Mouse (Mus musculus): ENCODE data around the gene Sgsh. TPM values are rescaled to one million over a fixed set of nuclear protein-coding genes. Genes with fewer than 3 reads are reported as not detected.

The Sgsh gene
- 3.0 and 3.3 TPM in 2 replicates for polyA plus RNA-seq (2016; fragmentation: Nextera tagmentation; extraction: Ambion mirVana)

DNA sequence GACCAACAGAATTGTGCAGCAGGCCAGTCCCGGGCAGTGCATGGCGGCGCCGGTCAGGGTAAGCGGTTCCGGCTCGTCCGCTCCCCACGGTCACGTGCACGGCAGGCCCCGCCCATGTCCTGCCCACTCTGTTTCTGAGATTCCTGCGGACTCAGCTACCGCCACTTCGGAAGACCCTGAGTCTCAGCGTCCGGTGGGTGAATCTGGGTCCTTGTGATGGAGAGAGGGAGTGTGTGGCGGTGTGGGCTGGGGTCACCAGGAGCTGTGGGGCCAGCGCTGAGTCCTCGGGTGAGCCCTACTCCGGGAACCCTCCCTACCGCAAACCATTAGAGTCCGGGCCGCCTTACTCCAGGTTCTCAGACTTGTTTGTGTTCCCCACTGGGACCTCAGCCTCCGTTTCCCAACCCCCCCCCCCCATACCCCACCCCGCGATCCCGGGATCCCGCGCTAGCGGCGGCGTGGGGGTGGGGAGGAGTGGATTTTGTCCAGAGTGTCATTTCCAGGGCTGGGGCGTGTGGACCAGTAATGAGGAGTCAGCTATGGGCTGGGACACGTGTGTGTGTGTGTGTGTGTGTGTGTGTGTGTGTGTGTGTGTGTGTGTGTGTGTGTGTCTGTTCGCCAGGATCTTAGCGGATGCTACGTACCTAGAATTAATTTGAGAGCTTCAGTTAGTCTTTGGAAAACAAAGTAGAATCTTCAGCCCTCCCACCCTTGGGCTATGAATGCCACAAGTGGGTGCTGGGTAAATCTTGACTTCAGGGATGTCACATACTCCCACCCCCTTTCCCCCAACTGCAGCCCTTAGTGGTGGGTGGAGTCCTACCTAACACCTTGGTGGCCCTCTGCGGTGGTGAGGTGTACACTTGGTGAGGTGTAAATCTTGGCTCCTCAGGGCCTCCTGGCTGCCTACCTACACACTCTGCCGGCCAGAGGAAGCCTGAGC lies at the start of gene Sgsh, which contains the start of gene Slc26a11:
Gene Sgsh (minus strand): TSS at position 94 of the 943 bp plus-strand sequence.
Gene Slc26a11 (plus strand): TSS at position 115 of the 943 bp plus-strand sequence.
- Histone ChIP-seq H3K9me3 (replicated peaks) (no peaks in the 10 kb centered on the region), H3K27ac (peak within 1 kb of the TSS; percentile 78), H3K27me3 (replicated peaks) (0 out of 2 replicates have a peak, but pooled peaks cover 5% of the 10 kb centered on the region), H3K4me3 (peak within 1 kb of the TSS; percentile 71), H3K9ac (peak within 1 kb of the TSS; percentile 75), H3K4me1 (peaks cover 27% of the 10 kb centered on the region), H3K4me2 (peak within 1 kb of the TSS; percentile 93), H3K36me3 (no peaks in the 10 kb centered on the region)
- WGBS (ENCODE audit: insufficient replicate concordance): 2% methylated on average over 37 of the region's 40 CpGs
- peak; percentile 85 for ATAC-seq

DNA sequence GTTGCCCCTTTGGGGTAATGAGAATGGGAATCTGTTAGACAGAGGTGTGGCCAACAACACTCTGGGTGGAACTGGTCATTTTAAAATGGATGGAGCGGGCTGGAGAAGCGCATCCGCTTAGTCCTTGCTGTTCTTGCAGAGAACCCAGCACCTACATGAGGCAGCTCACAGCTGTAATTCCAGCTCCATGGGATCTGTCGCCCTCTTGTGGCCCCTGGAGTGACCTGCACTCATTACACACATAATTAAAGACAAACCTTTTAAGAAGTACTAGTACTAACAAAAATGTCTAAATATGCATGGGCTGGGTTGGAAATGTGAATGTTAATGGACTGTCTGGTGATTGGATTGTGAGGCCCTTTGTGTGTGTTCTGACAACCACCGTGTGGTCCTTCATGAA lies 49.3 kb upstream of the Sgsh start:
- Histone ChIP-seq H3K27me3 (replicated peaks) (no peaks in the 10 kb centered on the region), H3K4me2 (no peak overlapping the region), H3K9me3 (replicated peaks) (no peaks in the 10 kb centered on the region), H3K4me3 (no peak overlapping the region), H3K4me1 (no peaks in the 10 kb centered on the region), H3K27ac (no peak overlapping the region), H3K36me3 (peaks cover 36% of the 10 kb centered on the region), H3K9ac (no peak overlapping the region)
- no peak for ATAC-seq
- 49% methylated on average over 5 of the region's 5 CpGs for WGBS (ENCODE audit: insufficient replicate concordance)

DNA sequence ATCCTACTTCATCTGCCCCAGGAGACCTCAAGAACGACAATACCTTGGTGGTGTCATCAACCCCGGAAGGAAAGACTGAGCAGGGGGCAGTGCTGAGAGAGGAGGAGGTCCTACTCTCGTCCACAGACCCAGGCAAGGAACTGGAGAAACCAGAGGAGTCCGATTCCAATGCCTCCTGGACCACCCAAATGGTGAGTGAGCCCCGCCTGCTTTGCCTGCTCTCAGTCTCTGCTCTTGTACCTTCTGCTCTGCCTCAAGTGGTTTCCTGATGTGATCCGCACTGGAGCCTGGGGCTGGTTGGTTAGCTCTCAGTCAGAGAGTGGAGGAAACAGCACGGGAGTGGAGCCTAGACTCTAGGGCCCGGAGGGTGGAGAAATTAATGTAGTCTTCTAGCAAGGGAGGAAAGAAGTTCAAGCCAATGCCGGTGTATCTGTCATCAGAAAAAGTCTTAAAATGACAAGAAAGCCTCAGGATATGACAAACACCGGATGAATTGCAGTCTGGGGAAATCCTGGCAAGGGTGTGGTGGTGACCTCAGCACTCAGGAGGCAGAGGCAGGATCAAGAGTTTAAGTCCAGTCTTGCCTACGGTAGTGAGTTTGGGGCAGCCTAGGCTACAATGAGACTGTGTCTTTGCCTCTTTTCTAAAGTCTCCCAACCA lies 47.3 kb upstream of the Sgsh start:
- Histone ChIP-seq H3K27ac (no peak overlapping the region), H3K36me3 (peaks cover 24% of the 10 kb centered on the region), H3K27me3 (replicated peaks) (no peaks in the 10 kb centered on the region), H3K4me3 (no peak overlapping the region), H3K4me1 (no peaks in the 10 kb centered on the region), H3K9me3 (replicated peaks) (no peaks in the 10 kb centered on the region), H3K4me2 (no peak overlapping the region), H3K9ac (no peak overlapping the region)
- WGBS (ENCODE audit: insufficient replicate concordance): 55% methylated on average over 11 of the region's 11 CpGs
- no peak for ATAC-seq

DNA sequence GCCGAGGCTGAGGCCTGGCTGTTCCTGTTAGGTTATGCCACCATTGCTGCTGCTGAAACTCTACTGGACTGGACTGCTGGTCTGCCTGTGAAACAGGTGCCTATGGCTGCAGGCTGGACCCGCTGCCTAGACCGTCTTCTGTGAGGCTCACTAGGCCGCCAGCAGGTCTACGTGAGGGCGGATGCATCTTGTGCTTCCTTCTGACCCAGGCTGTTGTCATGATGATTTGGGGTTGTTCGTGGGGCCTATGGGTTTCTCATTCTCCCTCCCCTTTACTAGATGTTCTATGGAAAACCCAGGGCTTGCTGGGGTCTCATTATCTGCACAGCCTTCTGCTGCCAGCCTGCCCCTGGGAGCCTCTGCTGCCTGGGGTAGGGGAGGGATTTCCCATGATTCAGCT lies 41.1 kb upstream of the Sgsh start:
- no peak overlapping the region for H3K9ac ChIP-seq
- peaks cover 3% of the 10 kb centered on the region; the same call in 1 of the 2 replicates for H3K27me3 ChIP-seq (replicated peaks)
- no peak for ATAC-seq
- no peak overlapping the region for H3K4me2 ChIP-seq
- 75% methylated on average over 7 of the region's 7 CpGs for WGBS (ENCODE audit: insufficient replicate concordance)
- no peaks in the 10 kb centered on the region for H3K36me3 ChIP-seq
- no peak overlapping the region for H3K4me3 ChIP-seq
- no peak overlapping the region for H3K27ac ChIP-seq
- peaks cover 33% of the 10 kb centered on the region for H3K4me1 ChIP-seq
- no peaks in the 10 kb centered on the region for H3K9me3 ChIP-seq (replicated peaks)

DNA sequence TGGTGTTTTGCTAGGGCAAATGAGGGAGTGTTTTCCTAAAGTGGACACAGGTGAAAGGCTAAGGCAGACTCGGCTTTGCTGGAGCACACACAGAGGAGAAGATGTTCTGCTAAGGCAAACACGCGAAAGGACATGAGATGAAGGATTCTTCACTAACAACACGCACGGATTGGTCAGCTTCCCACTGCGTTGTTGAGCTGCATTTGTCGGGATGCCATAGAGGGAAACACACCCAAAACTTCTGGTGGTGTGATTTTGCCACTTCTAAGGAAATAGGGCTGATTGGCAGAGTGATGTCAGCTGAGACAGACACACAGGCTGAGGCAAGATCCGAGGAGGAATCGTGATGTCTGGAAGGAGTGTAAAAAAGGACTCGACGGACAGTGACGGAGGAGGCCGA lies 40.6 kb upstream of the Sgsh start:
- Histone ChIP-seq H3K4me1 (peaks cover 38% of the 10 kb centered on the region), H3K27ac (no peak overlapping the region), H3K4me2 (no peak overlapping the region), H3K27me3 (replicated peaks) (peaks cover 9% of the 10 kb centered on the region; the same call in 1 of the 2 replicates), H3K36me3 (no peaks in the 10 kb centered on the region), H3K9me3 (replicated peaks) (no peaks in the 10 kb centered on the region), H3K9ac (no peak overlapping the region), H3K4me3 (no peak overlapping the region)
- ATAC-seq: no peak
- WGBS (ENCODE audit: insufficient replicate concordance): 58% methylated on average over 13 of the region's 13 CpGs

DNA sequence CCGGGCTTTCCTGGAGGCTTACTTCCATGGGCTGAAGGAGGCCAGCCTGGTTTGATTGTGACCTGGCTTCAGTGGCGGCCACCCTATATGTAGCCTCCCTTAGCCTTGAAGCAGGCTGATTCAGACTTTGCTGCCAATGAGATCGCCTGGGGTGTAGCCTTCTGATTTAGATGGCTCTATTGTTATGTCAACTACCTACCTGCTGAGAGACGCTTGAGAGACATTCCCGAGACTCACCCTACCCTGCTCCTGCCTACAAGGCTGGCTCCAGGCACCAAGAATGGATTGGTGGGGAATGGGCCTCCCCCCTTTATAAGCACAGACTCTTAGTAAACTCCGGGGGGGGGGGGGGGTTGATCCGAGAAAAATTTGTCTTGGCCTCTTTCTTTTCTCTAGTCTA lies 40.1 kb upstream of the Sgsh start:
- no peak overlapping the region for H3K27ac ChIP-seq
- no peaks in the 10 kb centered on the region for H3K36me3 ChIP-seq
- H3K27me3 ChIP-seq (replicated peaks): peaks cover 14% of the 10 kb centered on the region
- peaks cover 44% of the 10 kb centered on the region for H3K4me1 ChIP-seq
- no peak overlapping the region for H3K9ac ChIP-seq
- WGBS (ENCODE audit: insufficient replicate concordance): 54% methylated on average over 7 of the region's 7 CpGs
- no peak overlapping the region for H3K4me3 ChIP-seq
- H3K9me3 ChIP-seq (replicated peaks): no peaks in the 10 kb centered on the region
- ATAC-seq: no peak
- H3K4me2 ChIP-seq: no peak overlapping the region

DNA sequence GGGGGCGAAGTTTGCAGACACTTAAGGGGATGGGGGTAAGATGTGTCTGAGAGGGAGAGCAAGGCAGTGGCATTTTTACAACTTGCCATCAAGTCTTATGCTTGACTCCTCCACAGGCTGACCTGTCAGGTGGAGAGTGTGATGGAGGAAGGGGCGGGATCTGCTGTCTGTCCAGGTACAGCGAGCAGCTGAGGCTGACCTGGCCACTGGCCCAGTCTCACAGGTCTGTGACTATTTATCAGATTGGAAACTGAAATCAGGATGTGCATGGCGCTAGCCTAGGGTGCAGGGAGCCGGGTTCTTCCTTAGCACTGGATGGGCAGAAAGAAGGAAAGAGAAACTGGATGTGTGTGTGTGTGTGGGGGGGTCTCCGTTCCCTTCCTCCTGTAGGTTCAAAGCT lies 38.9 kb upstream of the Sgsh start:
- Histone ChIP-seq H3K4me2 (peak overlapping the region; percentile 97), H3K27ac (no peak overlapping the region), H3K9ac (peak overlapping the region; percentile 24; the same call in 1 of the 2 replicates), H3K36me3 (no peaks in the 10 kb centered on the region), H3K4me1 (peaks cover 53% of the 10 kb centered on the region), H3K9me3 (replicated peaks) (no peaks in the 10 kb centered on the region), H3K4me3 (peak overlapping the region; percentile 80), H3K27me3 (replicated peaks) (peaks cover 26% of the 10 kb centered on the region)
- no peak for ATAC-seq
- WGBS (ENCODE audit: insufficient replicate concordance): 63% methylated on average over 6 of the region's 6 CpGs

DNA sequence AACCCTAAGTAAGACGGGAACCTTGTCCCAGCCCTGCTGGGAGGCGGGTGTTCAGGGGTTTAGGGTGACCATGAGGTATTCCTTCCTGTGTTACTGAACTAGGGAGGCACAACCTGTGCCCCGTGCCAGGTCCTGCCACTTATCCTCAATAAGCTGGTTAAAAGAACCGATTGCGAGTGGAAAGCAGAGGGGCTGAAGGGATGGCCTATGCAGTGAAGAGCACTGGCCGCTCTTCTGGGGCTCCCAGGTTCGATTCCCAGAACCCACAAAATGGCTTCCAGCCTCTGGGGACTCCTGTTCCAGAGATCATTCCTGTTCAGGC lies 38.1 kb upstream of the Sgsh start:
- ATAC-seq: no peak
- Histone ChIP-seq H3K27me3 (replicated peaks) (peaks cover 34% of the 10 kb centered on the region), H3K9me3 (replicated peaks) (no peaks in the 10 kb centered on the region), H3K4me2 (peak overlapping the region; percentile 97), H3K4me1 (peaks cover 53% of the 10 kb centered on the region), H3K36me3 (no peaks in the 10 kb centered on the region), H3K9ac (peak overlapping the region; percentile 75), H3K27ac (peak overlapping the region; percentile 81), H3K4me3 (peak overlapping the region; percentile 80)
- WGBS (ENCODE audit: insufficient replicate concordance): 28% methylated on average over 7 of the region's 7 CpGs

DNA sequence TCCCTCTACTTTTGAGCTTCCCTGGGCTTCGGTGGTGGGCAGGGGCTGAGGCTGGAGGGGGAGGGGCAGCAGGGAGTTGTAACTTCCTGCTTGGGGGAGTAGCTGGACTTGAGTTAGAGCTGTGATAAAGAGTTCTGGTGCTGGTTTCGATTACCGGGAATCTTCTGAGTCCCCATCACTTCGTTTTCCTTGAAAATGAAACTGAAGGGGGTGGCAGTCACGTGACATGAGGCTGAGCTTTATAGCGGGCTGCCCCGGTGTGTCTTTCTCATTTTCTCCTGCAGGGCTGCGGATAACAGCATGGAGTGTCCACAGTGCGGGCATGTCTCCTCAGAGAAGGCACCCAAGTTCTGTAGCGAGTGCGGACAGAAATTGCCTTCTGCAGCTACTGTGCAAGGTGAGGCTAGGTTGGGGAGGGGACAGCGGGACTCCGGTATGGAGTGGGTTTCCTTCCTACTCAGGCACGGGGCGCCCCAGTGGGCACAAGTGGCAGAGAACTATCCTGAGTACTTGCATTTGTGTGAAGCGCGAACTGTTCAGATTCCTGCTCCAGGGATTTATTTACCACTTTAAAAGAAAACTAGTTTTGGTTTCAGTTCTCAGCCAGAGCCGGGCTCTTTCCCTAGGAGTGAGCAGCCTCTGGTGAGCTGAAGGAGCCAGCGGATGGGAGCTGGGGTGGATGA lies 37.6 kb upstream of the Sgsh start, which contains the start of gene Rnf213:
Gene Rnf213 (plus strand): TSS at position 301 of the 683 bp plus-strand sequence.
- peak within 1 kb of the TSS; percentile 75 for H3K9ac ChIP-seq
- H3K27me3 ChIP-seq (replicated peaks): peaks cover 39% of the 10 kb centered on the region
- peak; percentile 69 for ATAC-seq
- H3K27ac ChIP-seq: peak within 1 kb of the TSS; percentile 81
- H3K4me3 ChIP-seq: peak within 1 kb of the TSS; percentile 80
- H3K4me1 ChIP-seq: peaks cover 53% of the 10 kb centered on the region
- WGBS (ENCODE audit: insufficient replicate concordance): 2% methylated on average over 19 of the region's 19 CpGs
- H3K9me3 ChIP-seq (replicated peaks): no peaks in the 10 kb centered on the region
- peak within 1 kb of the TSS; percentile 97 for H3K4me2 ChIP-seq
- H3K36me3 ChIP-seq: no peaks in the 10 kb centered on the region

DNA sequence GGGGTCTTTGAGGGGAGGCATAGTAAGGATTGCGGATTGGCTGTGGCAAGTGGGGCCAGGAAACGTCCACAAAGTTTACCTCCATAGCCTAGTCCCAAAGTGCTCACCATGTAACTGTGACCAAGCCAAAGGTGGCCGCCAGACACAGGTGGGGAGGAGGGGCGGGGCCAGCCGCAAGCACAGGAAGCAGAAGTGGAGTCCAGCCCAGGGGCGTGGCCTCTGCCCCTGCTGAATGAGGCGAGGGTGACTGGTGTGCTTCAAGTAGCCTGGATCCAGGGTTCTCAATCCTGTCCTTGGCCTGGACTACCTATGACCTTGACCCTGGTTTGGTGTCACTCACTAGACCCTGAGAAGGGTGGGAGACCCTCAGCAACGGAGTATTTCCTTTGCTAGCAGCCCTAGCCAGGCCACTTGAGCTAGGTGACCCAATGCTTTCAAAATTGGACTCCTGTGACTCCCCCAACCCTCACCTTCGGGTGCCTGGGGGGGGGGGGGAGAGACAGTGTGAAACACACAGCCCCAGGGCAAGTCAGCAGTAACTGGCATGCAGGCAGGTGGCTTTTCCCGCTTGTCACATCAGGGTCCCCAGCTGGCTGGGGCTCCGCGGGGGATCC lies 36.8 kb upstream of the Sgsh start:
- H3K4me1 ChIP-seq: peaks cover 55% of the 10 kb centered on the region
- H3K9ac ChIP-seq: peak overlapping the region; percentile 75
- peaks cover 43% of the 10 kb centered on the region for H3K27me3 ChIP-seq (replicated peaks)
- peak overlapping the region; percentile 81 for H3K27ac ChIP-seq
- peak overlapping the region; percentile 80 for H3K4me3 ChIP-seq
- peak overlapping the region; percentile 97 for H3K4me2 ChIP-seq
- 9% methylated on average over 12 of the region's 12 CpGs for WGBS (ENCODE audit: insufficient replicate concordance)
- ATAC-seq: peak; percentile 77
- H3K36me3 ChIP-seq: no peaks in the 10 kb centered on the region
- no peaks in the 10 kb centered on the region for H3K9me3 ChIP-seq (replicated peaks)

DNA sequence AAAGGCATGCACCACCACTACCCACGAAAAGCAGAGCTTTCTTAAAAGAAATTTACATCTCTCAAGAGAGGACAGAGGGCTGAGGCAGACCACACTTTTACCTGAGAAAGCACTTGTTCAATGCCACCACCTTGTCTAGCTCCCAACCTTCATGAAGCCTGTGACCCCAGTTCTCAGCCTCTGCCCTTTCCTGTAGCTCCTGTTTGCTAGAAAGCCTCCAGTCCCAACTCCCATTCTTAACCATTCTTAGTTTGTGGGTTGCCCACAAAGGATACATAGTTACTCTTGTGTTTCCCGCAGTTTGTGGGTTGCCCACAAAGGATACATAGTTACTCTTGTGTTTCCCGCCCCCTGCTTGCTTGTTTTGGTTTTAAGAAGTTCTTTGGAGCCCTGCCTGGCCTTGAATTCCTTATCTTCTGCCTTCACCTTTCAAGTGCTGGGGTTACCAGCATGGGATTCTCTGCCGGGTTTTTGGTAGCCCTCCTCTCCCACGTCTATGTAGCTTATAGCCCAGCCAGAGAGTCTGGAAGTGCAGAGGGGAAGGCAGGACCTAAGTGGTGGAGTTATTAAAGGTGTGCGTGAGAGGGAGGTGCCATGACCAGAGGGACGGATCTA lies 36.2 kb upstream of the Sgsh start:
- Histone ChIP-seq H3K4me1 (peaks cover 57% of the 10 kb centered on the region), H3K4me3 (peak overlapping the region; percentile 80), H3K9ac (peak overlapping the region; percentile 75), H3K9me3 (replicated peaks) (no peaks in the 10 kb centered on the region), H3K27ac (peak overlapping the region; percentile 81), H3K36me3 (no peaks in the 10 kb centered on the region), H3K4me2 (peak overlapping the region; percentile 97), H3K27me3 (replicated peaks) (peaks cover 43% of the 10 kb centered on the region)
- 15% methylated on average over 7 of the region's 7 CpGs for WGBS (ENCODE audit: insufficient replicate concordance)
- ATAC-seq: peak; percentile 46
